Mouse (Mus musculus) ES-E14 (cell line): ENCODE results near the gene Ccl27a.

Experiments
- HCFC1 ChIP-seq: IDR thresholded peaks from 2 replicates; pipeline ENCODE4 v1.6.1; 2012; ENCODE audit warnings: low read length, inconsistent platforms, borderline replicate concordance; ENCODE audit not compliant: insufficient read depth
- MAFK ChIP-seq: IDR thresholded peaks from 2 replicates; pipeline ENCODE4 v1.6.1; 2014; ENCODE audit warnings: mild to moderate bottlenecking, low read depth, low read length, inconsistent platforms; ENCODE audit not compliant: insufficient read depth
- ZNF384 ChIP-seq: IDR thresholded peaks from 2 replicates; pipeline ENCODE4 v1.6.1; 2012; ENCODE audit warnings: low read depth, low read length, inconsistent platforms

DNA sequence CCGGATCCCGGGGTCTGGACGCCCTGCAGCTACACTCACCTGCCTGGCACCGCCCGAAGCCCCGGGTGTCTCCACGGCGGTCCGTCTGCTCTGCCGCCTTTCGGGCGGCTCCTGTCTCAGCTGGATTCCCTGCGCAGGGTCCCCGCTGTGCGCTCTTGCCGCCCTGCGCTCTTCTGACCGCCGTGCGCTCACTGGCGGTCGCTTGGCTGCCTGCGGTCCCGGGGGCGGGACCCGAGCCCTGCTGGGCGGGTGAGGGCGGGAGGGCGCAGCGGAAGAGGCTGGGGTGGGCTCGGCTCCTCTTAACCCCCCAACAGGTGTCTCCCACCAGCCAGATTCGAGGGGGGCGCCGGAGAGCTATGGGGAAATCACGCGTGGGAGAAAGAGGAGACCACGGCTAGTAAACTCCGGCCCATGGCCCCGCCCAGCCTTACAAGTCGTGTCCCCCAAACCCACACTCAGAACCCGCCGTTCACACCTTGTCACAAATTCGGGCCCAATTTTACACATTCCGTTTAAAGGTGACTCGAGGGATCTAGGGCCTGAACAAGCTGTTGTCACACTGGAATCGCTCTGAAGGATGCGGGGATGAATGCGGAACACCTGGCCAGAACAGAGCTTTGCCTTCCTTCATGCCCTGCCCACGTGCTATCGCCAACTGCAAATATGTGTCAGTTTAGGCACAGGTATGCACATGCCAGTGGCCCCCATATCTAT lies 42.8 kb downstream of the Ccl27a start, which contains the start of gene Arid3c:
- TF ChIP-seq ZNF384 (no peak), MAFK (no peak), HCFC1 (no peak)
